Mouse (Mus musculus) hindlimb bud, embryonic 11.5 days (tissue): Measurements from ENCODE around the gene Prim2.

Experiments
- DNase-seq: peaks from one replicate; pipeline ENCODE4 v3.0.0-alpha.2; 2012; ENCODE audit warnings: low read depth, low spot score; ENCODE audit errors: extremely low spot score

Gene Prim2

DNA sequence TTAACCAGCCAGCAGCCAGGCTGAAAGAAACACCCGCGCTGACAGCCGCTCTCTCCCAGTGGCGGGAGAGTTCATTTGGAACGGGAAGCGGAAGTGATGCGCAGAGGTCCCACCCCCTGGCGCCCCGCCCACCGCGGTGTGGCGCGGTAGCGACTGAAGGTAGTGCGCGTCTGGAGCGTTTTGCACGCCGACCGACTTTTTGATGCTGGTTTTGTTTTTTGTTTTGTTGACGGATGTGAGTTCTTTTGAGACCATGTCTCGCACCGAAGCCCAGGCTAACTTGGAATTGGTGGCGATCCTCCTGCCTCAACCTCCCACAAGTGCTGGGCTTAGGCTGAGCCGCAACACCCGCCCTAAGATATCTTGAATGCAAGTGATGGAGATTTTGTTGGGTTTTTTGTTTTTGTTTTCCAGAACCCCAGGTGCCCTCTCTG lies at the start of gene Prim2:
Gene Prim2 (minus strand): TSS at position 88 of the 434 bp plus-strand sequence.
- no peak for DNase-seq

DNA sequence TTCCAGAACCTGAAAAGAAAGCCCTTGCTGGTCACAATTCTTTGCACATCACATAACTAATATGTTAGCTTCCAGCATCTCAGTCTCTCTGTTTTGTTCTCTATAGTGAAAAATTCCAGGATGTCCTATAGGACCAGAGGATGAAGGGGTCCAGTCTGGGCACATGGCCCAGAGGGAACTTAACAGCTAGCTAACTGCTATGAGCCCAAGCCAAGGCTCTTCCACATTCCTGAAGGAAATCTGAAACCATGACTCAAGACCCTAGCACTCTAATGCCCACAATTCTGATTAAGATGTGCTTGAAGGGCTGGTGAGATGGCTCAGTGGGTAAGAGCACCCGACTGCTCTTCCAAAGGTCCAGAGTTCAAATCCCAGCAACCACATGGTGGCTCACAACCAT lies 48.0 kb upstream of the Prim2 start:
- no peak for DNase-seq

DNA sequence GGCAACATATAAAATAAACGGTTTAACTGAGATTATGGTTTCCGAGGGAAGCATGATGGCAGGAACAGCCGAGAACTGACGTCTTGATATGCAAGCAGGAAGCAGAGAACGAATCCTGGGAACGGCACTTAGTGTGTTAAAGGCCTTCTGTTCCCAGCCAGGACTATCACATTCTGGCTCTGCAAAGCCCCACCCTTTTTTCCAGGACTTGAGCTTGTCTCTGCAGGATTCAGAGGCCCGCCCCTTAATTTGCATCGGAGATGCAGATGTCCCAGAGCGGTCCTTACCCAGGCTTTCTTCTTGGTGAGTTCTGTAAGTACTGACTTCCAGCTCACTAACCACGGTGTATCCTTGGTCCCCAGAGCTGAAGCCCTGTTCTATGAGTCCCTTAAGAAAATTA lies 45.2 kb upstream of the Prim2 start:
- no peak for DNase-seq

DNA sequence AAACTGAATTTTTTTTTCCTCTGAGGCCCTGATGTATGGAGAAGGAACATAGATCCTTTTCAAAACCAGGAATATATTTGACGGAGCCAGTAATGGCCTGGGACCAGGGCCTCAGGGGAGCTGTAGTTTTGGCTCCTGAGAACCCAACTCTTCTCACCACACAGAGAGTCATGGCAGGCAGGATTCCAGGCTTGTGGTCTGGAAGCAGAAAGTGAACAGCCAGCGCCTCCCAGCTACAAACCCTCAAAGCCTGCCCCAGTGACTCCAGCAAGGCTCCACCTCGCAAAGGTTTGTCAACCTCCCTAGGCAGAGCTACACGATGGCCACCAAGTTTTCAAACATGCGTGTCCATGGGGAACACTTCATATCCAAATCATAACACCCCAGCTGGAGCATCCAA lies 42.4 kb upstream of the Prim2 start:
- no peak for DNase-seq

DNA sequence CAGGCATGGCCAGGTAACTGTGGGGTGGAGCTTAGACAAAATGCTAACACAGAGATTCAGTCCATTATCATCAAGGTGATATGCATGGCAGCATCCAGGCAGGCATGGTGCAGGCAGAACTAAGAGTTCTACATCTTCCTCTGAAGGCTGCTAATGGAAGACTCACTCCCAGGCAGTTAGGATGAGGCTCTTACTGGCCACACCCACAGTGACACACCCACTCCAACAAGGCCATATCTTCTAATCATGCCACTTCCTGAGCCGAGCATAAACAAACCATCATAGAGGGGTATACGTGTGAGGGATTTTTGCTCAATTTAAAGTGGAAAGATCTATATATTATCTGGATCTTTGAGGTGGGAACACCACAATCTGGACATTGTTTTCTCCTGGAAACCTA lies 40.0 kb upstream of the Prim2 start:
- DNase-seq = no peak

DNA sequence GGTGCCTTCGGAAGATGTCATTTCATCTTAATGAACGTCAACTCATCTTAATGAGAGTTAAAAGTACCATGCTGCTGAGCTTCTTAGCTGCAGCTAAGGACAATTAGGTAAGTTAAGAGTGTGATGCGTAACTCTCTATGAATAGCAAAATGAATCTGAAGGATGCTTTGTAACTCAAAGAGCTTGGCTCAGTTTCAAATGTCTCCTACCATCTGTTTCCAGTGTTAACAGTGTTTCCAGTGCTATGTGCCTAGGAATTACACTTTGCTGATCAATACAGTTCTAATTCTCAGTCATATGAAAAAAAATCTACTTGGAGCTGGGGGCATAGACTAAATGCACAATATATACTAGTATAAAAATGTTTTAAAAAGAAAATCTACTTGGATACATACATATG lies 31.6 kb upstream of the Prim2 start:
- DNase-seq = no peak

DNA sequence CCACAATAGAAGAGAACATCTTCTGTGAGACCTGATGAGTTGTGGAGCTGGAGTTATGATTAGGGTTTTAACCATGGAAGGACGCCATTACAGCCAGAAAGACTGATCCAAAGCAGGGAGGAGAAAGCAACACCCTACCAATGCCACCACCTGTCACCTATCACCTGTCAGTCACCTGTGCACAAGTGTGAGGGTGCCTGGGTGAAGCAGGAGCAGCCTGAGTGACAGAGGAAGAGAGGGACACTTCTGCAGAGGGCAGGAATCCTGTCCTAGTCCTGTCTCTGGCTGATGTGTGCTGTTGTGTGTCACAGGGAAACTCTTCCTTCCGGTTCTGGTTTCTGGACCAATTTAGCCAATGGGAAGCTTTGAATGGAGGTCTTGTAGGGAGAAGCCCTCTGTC lies 26.4 kb upstream of the Prim2 start:
- no peak for DNase-seq

DNA sequence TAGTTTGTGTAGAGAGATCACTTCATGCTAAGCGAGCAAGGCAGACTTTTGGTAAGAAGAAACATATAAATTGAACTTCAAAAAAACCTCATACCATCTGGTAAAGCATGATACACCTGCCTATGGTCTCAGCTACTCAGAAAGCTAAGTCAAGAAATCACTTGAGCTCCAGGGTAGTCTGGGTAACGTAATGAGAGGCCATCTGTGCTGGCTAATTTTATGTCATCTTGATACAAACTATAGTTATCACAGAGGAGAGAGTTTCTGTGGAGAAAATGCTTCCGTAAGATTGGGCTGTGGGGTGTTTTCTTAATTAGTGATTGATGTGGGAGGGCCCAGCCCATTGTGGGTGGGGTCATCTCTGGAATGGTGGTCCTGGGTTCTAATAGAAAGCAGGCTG lies 24.3 kb upstream of the Prim2 start:
- DNase-seq = no peak

DNA sequence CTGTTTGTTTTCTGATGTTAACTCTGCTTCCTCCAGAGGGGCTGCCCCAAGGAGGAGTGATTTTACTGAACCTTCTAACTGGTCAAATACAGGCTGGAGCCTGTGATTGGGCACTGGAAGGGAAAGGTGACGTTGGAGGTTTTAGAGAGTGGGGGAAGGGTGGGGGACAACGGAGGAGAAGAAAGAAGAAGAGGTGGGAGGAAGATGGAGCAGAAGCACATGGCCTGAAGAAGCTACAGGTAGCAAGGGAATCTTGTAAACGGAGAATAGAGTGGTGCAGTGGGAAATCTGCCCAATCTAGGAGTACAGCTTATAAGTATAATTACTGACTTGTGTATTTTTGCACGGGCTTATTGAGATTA lies 20.5 kb upstream of the Prim2 start:
- no peak for DNase-seq

DNA sequence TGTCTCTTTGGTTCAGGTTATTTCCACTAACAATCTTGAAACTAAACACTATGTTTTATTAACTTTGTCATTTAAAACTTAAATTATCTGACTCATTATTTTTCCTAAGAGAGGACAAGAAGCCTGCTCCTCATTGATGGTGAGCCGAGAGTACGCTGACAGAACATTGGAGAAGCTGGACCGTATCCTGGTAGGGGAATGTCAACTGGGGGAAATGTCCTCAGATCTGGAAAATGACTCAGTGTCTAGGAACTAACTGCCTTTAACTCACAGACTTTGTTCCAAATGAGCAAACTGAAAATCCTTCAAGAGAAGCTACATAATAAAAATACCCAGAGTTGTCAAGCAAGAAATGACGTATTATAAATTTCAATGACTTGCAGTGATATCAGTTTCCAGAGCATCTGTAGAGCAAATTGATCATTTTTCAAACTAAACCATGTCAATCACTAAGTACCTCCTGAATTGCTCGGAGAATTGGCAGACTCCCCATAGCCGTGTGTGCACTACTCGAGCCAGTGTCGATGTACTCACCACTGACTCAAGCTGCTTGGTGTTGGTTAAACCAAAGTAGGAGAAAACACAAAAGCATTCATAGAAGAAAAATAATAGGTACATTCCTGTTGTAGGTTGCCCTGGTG lies 20.0 kb upstream of the Prim2 start:
- DNase-seq = no peak

DNA sequence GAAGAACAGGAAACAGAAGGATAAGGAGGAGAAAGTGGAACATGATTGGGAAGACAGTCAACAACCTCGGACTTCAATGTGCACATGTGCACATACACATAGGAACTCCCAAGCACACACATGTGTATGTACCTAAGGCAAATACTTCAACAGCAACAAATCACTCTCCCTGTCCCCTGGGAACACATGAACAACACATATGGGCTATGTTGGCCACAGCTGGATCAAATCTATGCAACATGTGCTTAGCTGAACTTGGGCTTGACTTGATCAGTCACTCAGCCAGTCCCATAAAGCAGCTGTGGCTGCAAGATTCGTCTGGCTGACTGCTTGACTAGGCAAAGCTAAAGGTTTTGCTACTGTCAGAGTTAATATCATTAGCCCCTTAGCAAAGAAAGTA lies 19.2 kb upstream of the Prim2 start:
- DNase-seq = no peak

DNA sequence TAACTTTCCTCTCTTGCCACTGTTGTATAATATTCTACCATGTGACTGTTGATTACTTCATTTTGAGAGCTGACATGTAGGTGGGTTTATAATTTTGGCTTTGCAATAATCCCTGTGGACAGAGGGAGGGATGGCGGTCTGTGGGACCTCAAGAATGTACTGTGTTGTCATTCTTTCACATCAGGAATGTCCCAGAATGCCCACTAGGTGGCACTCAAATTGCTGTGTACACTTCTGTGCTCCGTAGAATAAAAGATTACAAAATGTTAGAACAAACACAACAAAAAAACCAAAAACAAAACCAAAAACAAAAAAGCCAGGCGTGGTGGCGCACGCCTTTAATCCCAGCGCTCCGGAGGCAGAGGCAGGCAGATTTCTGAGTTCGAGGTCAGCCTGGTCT lies 14.9 kb upstream of the Prim2 start:
- no peak for DNase-seq

DNA sequence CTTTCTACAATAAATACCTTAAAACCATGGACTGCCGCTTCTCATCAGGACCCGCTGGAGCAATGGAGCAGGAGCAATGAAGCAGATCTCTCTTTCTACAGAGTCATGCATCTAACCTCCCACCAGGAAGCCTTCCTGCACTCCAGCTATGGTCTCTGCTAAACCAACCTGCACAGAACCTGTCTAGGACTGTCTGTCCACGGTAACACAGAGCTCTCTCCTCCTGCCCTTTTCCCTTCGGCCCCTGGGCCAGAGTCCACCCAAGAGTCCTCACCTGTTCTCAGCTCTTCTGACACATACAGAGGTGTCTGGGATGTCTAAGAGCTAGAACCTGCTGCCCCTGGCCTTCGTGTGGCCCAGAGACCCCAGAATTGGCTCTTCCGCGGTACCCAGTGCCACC lies 11.3 kb upstream of the Prim2 start:
- no peak for DNase-seq

DNA sequence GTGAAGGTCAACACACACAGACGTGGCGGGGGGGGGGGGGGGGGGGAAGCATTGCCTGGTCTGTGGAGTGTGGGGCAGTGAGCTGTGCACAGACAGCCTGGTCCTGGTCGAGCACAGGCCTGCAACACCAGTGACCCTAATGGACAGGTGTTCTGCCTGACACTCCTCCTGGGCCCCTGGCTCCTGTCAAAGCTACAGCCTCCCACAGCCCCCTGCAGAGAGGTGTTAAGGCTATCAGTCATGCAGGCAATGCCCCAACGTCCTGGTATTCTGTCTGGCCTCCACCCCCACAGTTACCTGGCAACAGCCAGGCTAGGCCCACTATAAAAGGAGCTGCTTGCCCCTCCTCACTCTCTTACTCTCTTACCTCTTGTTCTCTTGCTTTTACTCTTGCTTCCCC lies 10.8 kb upstream of the Prim2 start:
- no peak for DNase-seq

DNA sequence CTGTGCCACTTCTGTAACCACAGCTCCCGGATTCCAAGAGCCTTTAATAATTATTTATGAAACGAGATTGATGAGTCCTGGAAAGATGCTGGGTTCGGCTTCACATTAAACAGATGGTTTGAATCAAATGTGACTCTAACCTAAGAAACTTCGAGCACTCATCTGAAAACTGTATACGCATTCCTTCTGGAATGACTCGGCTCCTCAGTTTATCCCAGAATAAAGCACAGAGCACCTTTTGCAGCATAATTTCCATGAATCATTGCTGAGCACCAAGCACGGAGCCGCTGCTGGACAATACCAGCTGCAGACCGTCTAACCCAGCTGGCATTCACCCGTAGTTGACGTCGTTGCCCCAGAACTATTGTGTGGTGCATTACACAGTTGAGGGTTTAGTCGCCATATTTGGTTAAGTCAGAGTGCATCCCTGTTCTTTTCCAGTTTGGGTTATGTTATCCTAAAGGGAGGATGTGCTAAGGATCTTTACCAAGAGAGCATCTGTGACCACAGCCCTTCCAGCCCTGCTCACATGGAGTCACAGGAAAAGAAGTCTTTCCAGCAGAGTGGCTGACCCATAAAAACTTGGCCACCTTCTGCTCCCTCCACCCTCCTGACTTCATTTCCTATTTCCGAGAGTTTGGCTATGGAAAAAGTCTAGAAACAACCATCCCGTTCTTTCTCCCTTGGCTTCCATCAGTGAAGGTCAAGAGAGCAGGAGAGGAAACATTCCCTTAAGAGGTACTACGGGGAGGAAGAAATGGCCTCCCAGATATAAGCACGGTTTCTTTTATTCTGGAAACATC lies 3.8 kb upstream of the Prim2 start:
- no peak for DNase-seq

DNA sequence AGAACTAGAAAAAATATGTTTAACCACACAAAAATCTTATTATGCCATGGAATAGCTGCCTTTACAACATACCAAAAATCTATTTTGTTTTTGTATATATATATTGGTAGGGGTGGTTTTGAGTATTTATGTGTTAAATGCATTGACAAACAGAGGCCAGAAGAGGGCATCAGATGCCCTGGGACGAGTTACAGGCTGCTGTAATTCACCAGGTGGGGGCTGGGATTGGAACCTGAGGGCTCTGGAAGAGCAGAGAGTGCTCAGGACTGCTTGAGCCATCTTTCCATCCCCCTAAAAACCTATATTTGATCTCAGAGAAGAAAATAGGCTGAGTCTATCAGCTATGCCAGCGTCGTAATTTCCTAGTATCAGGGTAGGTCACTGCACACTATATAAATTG lies 2.9 kb upstream of the Prim2 start:
- DNase-seq = no peak

DNA sequence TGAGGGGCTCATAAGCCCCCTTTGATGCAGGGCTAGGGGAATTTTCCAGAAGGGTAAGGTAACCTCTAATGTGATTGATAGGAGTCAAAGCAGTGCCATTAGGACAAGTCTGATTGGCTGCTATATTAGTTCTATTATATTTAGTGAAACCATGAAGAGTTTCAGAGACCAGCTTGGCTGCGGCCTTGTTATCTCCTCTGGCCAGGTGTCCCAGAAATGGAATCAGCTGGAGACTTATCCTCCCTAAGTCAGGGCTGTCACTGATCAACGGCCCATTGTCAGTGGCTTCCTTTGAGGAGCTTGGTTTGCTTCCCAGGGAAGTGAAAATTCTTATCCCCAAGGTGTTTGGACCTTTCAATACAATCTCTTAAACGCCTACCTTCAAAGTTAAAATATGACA lies 2.5 kb upstream of the Prim2 start:
- DNase-seq = no peak

DNA sequence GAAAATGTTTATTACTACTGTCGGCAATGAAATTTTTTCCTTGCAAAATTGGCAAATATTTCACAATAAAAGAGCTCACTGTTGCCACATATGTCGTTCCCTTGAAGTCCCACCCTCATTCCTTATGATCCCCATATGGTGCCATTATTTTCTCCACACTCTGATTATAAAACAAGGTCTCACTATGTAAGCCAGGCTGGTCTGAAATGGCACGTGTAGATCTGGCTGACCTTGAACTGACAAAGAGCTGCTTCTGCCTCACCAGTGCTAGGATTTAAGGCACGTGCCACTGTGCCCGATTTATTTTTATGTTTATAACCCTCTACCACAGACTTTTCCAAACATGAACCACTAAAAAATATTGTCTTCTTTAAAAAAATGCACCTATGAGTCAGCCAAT lies 1.8 kb upstream of the Prim2 start:
- DNase-seq = no peak

DNA sequence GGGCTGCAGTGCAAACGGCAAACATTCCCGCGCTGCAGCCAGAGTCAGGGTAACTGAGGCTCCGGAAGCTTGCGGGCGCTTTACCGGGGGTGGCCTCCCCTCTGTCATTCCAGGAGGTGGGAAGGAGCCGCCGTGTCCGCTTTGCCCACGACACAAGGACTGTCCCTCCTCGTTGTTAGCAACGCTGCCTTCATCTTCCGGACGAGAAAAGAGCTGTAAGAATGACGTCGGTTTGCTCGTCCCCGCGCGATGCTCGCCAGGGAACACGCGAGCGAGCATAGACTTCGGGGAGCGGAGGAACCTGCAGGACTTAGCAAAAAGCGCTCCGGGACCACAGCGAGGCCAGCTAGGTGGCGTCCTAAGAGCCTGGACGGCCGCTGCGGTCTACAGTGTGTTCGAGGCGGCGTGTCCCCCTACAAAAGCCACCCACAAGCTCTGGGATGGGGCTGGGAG lies 595 bp upstream of the Prim2 start:
- no peak for DNase-seq

DNA sequence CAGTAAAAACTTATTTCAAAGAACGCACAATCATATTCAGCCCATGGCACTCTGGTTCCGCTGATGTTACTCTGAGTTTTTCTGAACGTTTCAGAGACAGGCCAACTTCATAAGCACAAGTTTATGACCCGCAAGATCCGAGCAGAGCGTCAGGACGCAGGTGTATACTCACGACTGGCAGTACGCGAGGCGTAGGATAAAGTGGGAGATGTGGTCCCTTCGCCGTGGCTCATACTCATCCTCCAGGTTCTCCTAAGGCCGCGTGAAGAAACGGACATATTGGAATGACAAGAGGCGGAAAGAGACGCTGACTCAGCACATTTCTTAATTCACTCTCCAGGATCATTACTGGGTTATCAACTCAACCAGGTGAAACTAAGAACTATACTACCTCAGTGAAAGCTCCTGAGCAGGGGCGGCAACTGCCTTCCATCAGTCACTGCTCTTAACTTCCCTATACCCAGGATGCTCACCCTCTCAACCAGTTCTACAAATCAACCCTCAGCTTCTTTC lies 5.9 kb downstream of the Prim2 start:
- no peak for DNase-seq

DNA sequence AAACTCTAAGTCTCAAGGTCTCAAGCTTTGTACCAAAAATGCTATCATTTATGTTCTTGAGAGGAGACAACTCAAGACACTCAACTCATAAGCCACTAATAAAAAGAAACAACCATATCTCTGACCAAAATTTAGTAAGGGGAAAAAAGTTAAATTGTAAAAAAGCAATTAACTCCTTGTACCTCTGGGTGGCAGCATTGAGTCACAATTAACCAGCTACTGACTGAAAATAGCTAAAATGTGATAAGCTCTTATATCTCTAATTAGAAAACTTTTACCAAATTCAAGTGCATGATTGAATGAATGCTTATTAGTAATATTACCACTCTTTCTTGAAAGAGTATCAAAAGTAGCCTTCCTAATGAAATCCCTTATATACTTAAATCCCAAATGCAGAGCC lies 6.4 kb downstream of the Prim2 start:
- no peak for DNase-seq

DNA sequence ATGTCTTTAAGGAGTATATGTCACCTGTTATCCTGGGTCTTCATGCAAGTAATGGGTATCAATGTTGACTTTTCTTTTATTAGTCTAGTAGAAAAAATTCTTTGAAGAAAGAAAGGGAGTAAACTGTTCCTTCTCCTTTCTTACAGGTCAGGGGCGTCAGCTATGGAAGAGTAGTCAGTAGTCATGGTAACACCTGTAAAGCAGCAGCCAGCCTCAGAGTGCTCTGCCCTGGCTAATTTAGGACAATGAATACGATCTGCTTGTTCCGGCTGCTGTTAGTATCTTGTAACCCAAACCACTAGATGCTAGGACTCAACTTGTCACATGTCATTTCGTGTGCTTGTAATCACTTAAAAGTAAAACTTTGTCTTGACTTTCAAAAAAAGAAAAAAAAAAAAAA lies 11.3 kb downstream of the Prim2 start:
- DNase-seq = no peak
